Mouse (Mus musculus): ENCODE results near the gene Rps21.

DNA sequence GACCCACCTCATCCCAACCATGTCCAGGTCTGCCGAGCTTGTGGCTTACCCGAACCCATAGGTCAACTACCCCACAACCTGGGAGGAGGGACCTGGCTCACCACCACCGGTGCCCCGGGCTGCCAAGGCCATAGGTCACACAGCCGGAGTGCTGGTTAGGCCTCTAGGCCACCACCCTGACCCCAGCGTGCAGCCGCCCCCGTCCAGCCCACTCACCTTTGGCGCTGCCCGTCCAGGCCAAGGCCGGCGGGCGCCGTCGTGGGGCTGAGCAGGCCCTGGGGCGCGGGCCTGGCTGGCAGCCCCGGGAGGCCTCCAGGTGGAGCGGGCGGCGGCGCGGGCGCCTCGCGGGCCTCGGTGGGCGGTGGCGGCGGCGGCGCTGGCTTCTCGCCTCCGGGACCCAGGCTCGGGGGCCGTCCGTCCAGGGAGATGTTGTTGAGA, 15.7 kb downstream of the Rps21 start:
- TF ChIP-seq CTCF (IDR thresholded peaks at IDR 0.05; ENCODE audit: borderline replicate concordance, extremely low read depth, insufficient read depth, insufficient read length): no peak
- no peak for TF ChIP-seq POLR2A (IDR thresholded peaks at IDR 0.05; ENCODE audit: borderline replicate concordance, extremely low read depth, insufficient read depth, insufficient read length, poor library complexity, severe bottlenecking)
